Mouse (Mus musculus) heart, embryonic 10.5 days (tissue): Measurements from ENCODE around the gene Gm42878. TPM values are rescaled to one million over a fixed set of nuclear protein-coding genes. Genes with fewer than 3 reads are reported as not detected.

ENCODE experiments used
- DNase-seq: peaks from one replicate; pipeline ENCODE4 v3.0.0-alpha.2; 2017; ENCODE audit warnings: low spot score
- H3K27ac ChIP-seq: fragments of 300-500 bp; sonication (generic); 2 replicates; pipeline ENCODE4 v1.5.1; 2016; ENCODE audit warnings: mild to moderate bottlenecking
- H3K27me3 ChIP-seq: fragments of 300-500 bp; sonication (generic); 2 replicates; pipeline ENCODE4 v1.6.1; 2016; ENCODE audit warnings: mild to moderate bottlenecking; ENCODE audit not compliant: poor library complexity, insufficient read depth, severe bottlenecking
- H3K36me3 ChIP-seq: fragments of 300-500 bp; sonication (generic); 2 replicates; pipeline ENCODE4 v1.6.1; 2016; ENCODE audit warnings: mild to moderate bottlenecking, moderate library complexity
- H3K4me1 ChIP-seq: fragments of 300-500 bp; sonication (generic); 2 replicates; pipeline ENCODE4 v1.6.1; 2016; ENCODE audit warnings: mild to moderate bottlenecking
- H3K4me3 ChIP-seq: fragments of 300-500 bp; sonication (generic); 2 replicates; pipeline ENCODE4 v1.5.1; 2016; ENCODE audit warnings: mild to moderate bottlenecking, moderate library complexity
- H3K9me3 ChIP-seq: fragments of 300-500 bp; sonication (generic); 2 replicates; pipeline ENCODE4 v1.6.1; 2016; ENCODE audit warnings: mild to moderate bottlenecking, moderate library complexity
- WGBS: fragments of 180-500 bp; shearing (Covaris S2); methylation state at CpG from one replicate; pipeline ENCODE4 v1.1.7; 2016; 5-methylcytosine and 5-hydroxymethylcytosine counted together
- polyA plus RNA-seq: library from polyadenylated mRNA; unstranded; fragments of >200 nt; fragmentation: Nextera tagmentation; extraction: Ambion mirVana; gene quantifications from 2 replicates; pipeline ENCODE4 v1.2.1, GENCODE M21; 2016

Gm42878 gene
- polyA plus RNA-seq, 1 experiment from 2014 or later = not detected

- no peaks in the 10 kb centered on the region for H3K9me3 ChIP-seq
- H3K36me3 ChIP-seq = peaks cover 15% of the 10 kb centered on the region
- no peak overlapping the region for H3K4me3 ChIP-seq
- no peak overlapping the region for H3K27ac ChIP-seq
- 57% methylated on average over 12 of the region's 12 CpGs for WGBS
- H3K4me1 ChIP-seq = peaks cover 16% of the 10 kb centered on the region
- DNase-seq = peak; percentile 82
- H3K27me3 ChIP-seq = no peaks in the 10 kb centered on the region
These were observed 38.7 kb upstream of the Gm42878 start for GRCm38 (mm10) chr5:121583765-121584501.

- 89% methylated on average over 8 of the region's 8 CpGs for WGBS
- Histone ChIP-seq H3K4me3 (no peak overlapping the region), H3K36me3 (peaks cover 23% of the 10 kb centered on the region), H3K27me3 (no peaks in the 10 kb centered on the region), H3K4me1 (peaks cover 16% of the 10 kb centered on the region), H3K9me3 (no peaks in the 10 kb centered on the region), H3K27ac (no peak overlapping the region)
- no peak for DNase-seq
These were observed 36.7 kb upstream of the Gm42878 start for GRCm38 (mm10) chr5:121581945-121582344.

GRCm38 (mm10) chr5:121576927-121577488 lies 31.7 kb upstream of the Gm42878 start:
- Histone ChIP-seq H3K27me3 (peaks cover 4% of the 10 kb centered on the region; the same call in 1 of the 2 replicates), H3K36me3 (peaks cover 30% of the 10 kb centered on the region), H3K27ac (no peak overlapping the region), H3K4me1 (no peaks in the 10 kb centered on the region), H3K4me3 (no peak overlapping the region), H3K9me3 (no peaks in the 10 kb centered on the region)
- WGBS = 87% methylated on average over 11 of the region's 11 CpGs
- DNase-seq = no peak

DNA sequence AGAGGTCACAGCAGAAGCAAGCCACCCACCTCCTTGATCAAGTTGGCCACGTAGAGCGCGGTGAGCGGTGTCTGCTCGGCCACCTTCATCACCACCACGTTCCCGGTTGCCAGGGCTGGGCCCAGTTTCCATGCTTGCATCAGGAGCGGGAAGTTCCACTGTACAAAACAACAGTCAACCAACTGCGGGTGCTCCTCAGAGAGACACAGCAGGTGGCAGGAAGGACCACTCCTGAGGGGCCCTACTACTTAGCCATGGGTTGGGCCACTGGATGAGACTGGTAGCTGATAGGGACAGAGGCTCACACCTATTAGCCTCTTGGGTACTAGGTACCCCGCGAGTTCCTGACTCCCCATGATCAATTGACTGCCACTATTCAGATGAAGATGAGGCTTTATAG lies 30.6 kb upstream of the Gm42878 start:
- DNase-seq = no peak
- Histone ChIP-seq H3K4me1 (no peaks in the 10 kb centered on the region), H3K27ac (no peak overlapping the region), H3K36me3 (peaks cover 30% of the 10 kb centered on the region), H3K27me3 (peaks cover 4% of the 10 kb centered on the region; the same call in 1 of the 2 replicates), H3K9me3 (no peaks in the 10 kb centered on the region), H3K4me3 (no peak overlapping the region)
- 91% methylated on average over 11 of the region's 11 CpGs for WGBS

- 88% methylated on average over 13 of the region's 13 CpGs for WGBS
- no peaks in the 10 kb centered on the region for H3K4me1 ChIP-seq
- DNase-seq = no peak
- no peaks in the 10 kb centered on the region for H3K9me3 ChIP-seq
- no peak overlapping the region for H3K4me3 ChIP-seq
- H3K27me3 ChIP-seq = peaks cover 4% of the 10 kb centered on the region; the same call in 1 of the 2 replicates
- H3K36me3 ChIP-seq = peaks cover 24% of the 10 kb centered on the region
- no peak overlapping the region for H3K27ac ChIP-seq
These were observed 28.9 kb upstream of the Gm42878 start for GRCm38 (mm10) chr5:121574145-121574544.

DNA sequence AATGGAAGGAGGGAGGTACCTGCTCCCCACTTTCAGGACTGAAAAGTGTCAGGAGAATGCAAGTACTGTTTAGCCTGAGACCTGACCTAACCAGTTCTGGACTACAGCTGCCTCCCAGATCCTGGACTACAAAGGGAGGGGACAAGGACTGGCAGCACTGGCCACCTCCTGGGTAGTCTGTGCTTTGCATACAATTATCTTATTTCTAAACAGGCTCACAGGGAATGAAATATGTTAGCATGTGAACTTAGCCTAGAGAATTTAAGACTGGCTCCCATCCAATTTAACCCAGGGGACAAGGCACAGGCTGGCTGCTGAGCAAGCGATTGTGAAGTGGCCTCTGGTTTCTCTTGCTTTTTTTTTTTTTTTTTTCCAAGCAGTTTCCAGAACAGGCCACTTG lies 25.5 kb upstream of the Gm42878 start:
- 75% methylated on average over 1 of the region's 1 CpGs for WGBS
- peaks cover 14% of the 10 kb centered on the region; the same call in 1 of the 2 replicates for H3K36me3 ChIP-seq
- H3K27me3 ChIP-seq = peaks cover 4% of the 10 kb centered on the region; the same call in 1 of the 2 replicates
- no peak overlapping the region for H3K27ac ChIP-seq
- no peaks in the 10 kb centered on the region for H3K9me3 ChIP-seq
- peaks cover 20% of the 10 kb centered on the region for H3K4me1 ChIP-seq
- DNase-seq = no peak
- H3K4me3 ChIP-seq = no peak overlapping the region

- H3K9me3 ChIP-seq = no peaks in the 10 kb centered on the region
- H3K36me3 ChIP-seq = peaks cover 14% of the 10 kb centered on the region; the same call in 1 of the 2 replicates
- H3K27me3 ChIP-seq = peaks cover 4% of the 10 kb centered on the region; the same call in 1 of the 2 replicates
- H3K27ac ChIP-seq = no peak overlapping the region
- no peak overlapping the region for H3K4me3 ChIP-seq
- 75% methylated on average over 9 of the region's 9 CpGs for WGBS
- peaks cover 20% of the 10 kb centered on the region for H3K4me1 ChIP-seq
- no peak for DNase-seq
These were observed 24.7 kb upstream of the Gm42878 start for GRCm38 (mm10) chr5:121569881-121570420.

DNA sequence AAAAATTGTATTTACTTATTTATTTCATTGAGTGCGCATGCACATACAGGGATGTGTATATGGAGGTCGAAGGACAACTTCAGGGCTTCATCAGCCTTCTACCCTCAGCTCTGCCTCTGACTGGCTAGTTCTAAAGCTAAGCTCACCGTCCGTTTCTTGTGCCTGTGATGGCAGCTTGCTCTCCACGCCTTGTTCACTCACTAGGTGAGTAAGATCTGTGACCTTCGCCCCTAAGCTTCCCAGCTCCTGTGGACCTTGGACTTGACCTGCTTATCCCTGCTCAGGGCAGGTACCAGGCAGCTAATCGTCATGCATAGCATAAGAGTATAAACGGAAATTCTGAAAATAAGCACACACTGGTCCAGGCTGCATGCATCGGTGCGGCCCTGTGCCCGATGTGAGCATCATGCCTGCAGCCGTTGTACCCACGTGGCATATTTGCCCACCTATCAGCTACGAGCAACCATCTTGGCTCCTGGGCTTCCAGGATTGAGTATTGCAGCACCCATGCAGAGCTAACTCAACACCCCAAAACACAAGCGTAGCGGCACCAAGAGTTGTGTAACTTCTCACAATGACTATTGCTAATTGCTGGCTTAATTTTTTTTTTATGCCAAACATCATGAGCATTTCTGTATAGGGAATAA lies 20.9 kb upstream of the Gm42878 start:
- Histone ChIP-seq H3K27me3 (no peaks in the 10 kb centered on the region), H3K9me3 (no peaks in the 10 kb centered on the region), H3K36me3 (0 out of 2 replicates have a peak, but pooled peaks cover 7% of the 10 kb centered on the region), H3K4me1 (peaks cover 27% of the 10 kb centered on the region), H3K4me3 (no peak overlapping the region), H3K27ac (no peak overlapping the region)
- no peak for DNase-seq
- 87% methylated on average over 16 of the region's 16 CpGs for WGBS

DNA sequence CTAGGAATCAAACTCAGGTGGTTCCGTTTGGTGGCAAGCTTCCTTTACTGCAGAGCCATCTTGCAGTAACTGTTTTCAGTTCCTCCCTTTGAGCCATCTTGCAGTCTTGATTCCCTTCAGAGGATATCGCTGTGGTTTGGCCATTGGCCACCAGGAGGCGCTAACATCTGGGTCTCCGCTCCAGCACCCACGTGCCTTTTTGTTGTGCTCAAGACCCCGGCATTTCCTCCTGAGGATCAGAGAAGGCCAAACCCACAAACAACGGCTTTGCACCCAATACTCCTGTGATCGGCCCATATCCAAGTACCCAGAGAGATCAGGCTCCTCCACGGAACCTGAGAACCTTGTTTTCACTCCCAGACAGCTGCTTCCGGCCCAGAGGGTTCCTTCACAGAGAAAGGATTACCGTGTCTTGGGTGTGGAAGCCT lies 19.2 kb upstream of the Gm42878 start:
- Histone ChIP-seq H3K27me3 (no peaks in the 10 kb centered on the region), H3K27ac (peak overlapping the region; percentile 64), H3K4me1 (peaks cover 27% of the 10 kb centered on the region), H3K4me3 (peak overlapping the region; percentile 48), H3K36me3 (no peaks in the 10 kb centered on the region), H3K9me3 (no peaks in the 10 kb centered on the region)
- DNase-seq = peak; percentile 93
- 6% methylated on average over 11 of the region's 11 CpGs for WGBS

- Histone ChIP-seq H3K4me1 (peaks cover 20% of the 10 kb centered on the region), H3K27me3 (peaks cover 7% of the 10 kb centered on the region; the same call in 1 of the 2 replicates), H3K27ac (no peak overlapping the region), H3K36me3 (no peaks in the 10 kb centered on the region), H3K9me3 (no peaks in the 10 kb centered on the region), H3K4me3 (no peak overlapping the region)
- 81% methylated on average over 3 of the region's 3 CpGs for WGBS
- no peak for DNase-seq
These were observed 17.2 kb upstream of the Gm42878 start for GRCm38 (mm10) chr5:121562436-121562835.

DNA sequence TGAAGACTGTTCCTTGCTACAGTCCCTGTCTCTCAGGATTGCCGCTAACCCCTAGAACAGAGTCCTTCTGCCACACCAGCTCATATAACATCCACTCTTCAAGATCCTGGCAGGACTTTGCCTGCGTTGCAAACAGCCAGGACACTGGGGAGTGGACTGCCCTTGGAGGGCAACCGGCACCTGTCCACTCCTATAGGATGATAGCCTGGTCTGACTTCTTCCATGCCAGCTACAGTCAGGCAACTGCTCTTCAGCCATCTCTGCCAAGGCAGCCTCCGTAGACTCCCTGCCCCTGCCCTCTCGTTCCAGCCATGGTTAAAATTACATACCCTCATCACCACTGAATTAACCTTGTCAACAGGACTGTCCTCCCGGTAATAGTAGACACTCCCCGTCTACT lies 3.9 kb upstream of the Gm42878 start:
- 78% methylated on average over 7 of the region's 7 CpGs for WGBS
- H3K4me3 ChIP-seq = no peak overlapping the region
- H3K9me3 ChIP-seq = no peaks in the 10 kb centered on the region
- H3K27ac ChIP-seq = no peak overlapping the region
- DNase-seq = no peak
- H3K36me3 ChIP-seq = no peaks in the 10 kb centered on the region
- H3K27me3 ChIP-seq = no peaks in the 10 kb centered on the region
- peaks cover 18% of the 10 kb centered on the region for H3K4me1 ChIP-seq

- peak; percentile 79 for DNase-seq
- H3K27ac ChIP-seq = no peak overlapping the region
- H3K36me3 ChIP-seq = no peaks in the 10 kb centered on the region
- 91% methylated on average over 3 of the region's 3 CpGs for WGBS
- no peaks in the 10 kb centered on the region for H3K9me3 ChIP-seq
- H3K4me3 ChIP-seq = no peak overlapping the region
- H3K4me1 ChIP-seq = peaks cover 27% of the 10 kb centered on the region
- no peaks in the 10 kb centered on the region for H3K27me3 ChIP-seq
These were observed 1.8 kb upstream of the Gm42878 start for GRCm38 (mm10) chr5:121547084-121547483.

DNA sequence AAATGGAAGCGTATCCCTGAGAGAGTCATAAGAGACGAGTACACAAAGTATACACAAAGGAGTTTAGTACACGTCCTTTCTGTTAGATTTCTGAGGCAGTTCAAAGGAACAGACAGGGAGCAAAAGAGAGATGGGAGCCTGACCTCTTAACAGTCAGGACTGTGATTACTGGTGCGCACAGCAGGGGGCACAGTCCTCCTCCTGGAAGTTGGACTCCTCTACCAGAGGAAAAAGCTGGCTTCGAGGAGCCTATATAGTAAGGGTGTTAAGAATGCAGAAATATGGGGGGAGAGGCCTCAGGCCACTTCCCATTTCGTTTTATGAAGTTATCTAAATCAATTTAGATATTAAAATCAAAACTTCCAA lies 1.2 kb upstream of the Gm42878 start:
- Histone ChIP-seq H3K27ac (peak overlapping the region; percentile 100), H3K27me3 (no peaks in the 10 kb centered on the region), H3K36me3 (no peaks in the 10 kb centered on the region), H3K4me3 (peak overlapping the region; percentile 100), H3K9me3 (no peaks in the 10 kb centered on the region), H3K4me1 (peaks cover 27% of the 10 kb centered on the region)
- DNase-seq = peak; percentile 82
- WGBS = 40% methylated on average over 6 of the region's 6 CpGs
